Mouse (Mus musculus) heart, embryonic 13.5 days (tissue): ENCODE measurements at regions not wholly inside any gene's neighbourhood (a gene's known extent, or its start where the extent isn't known, plus 50 kb on each side); places are given as distances from the start of the nearest gene placed in this dataset.

ENCODE experiments used
- ATAC-seq: fragments of 200-750 bp; cut with Nextera tagmentation; 2 replicates; pipeline ENCODE4 v1.8.0; 2017; ENCODE audit warnings: moderate TSS enrichment; ENCODE audit not compliant: insufficient number of reproducible peaks, low FRiP score, low TSS enrichment; ENCODE audit errors: extremely low read depth
- H3K27ac ChIP-seq: fragments of 300-500 bp; sonication (generic); replicated peaks from 2 replicates; pipeline ENCODE4 v1.5.1; 2015; ENCODE audit warnings: moderate library complexity, mild to moderate bottlenecking, inconsistent platforms
- H3K27me3 ChIP-seq: fragments of 300-500 bp; sonication (generic); replicated peaks from 2 replicates; pipeline ENCODE4 v1.6.1; 2015; ENCODE audit warnings: mild to moderate bottlenecking, inconsistent platforms
- H3K36me3 ChIP-seq: fragments of 300-500 bp; sonication (generic); 2 replicates; pipeline ENCODE4 v1.6.1; 2015; ENCODE audit warnings: mild to moderate bottlenecking, inconsistent platforms
- H3K4me1 ChIP-seq: fragments of 300-500 bp; sonication (generic); 2 replicates; pipeline ENCODE4 v1.6.1; 2015; ENCODE audit warnings: inconsistent platforms
- H3K4me2 ChIP-seq: fragments of 300-500 bp; sonication (generic); 2 replicates; pipeline ENCODE4 v1.6.1; 2015; ENCODE audit warnings: inconsistent platforms, mild to moderate bottlenecking, moderate library complexity
- H3K4me3 ChIP-seq: fragments of 300-500 bp; sonication (generic); 2 replicates; pipeline ENCODE4 v1.5.1; 2015; ENCODE audit warnings: moderate library complexity, mild to moderate bottlenecking, inconsistent platforms
- H3K9ac ChIP-seq: fragments of 300-500 bp; sonication (generic); 2 replicates; pipeline ENCODE4 v1.6.1; 2015; ENCODE audit warnings: inconsistent platforms, mild to moderate bottlenecking, moderate library complexity
- H3K9me3 ChIP-seq: fragments of 300-500 bp; sonication (generic); 2 replicates; pipeline ENCODE4 v1.6.1; 2016; ENCODE audit warnings: inconsistent platforms
- whole genome bisulfite sequencing: fragments of 180-500 bp; shearing (Covaris S2); methylation state at CpG from one replicate; pipeline ENCODE4 v1.1.7; 2015; ENCODE audit warnings: mixed read lengths; 5-methylcytosine and 5-hydroxymethylcytosine counted together

DNA sequence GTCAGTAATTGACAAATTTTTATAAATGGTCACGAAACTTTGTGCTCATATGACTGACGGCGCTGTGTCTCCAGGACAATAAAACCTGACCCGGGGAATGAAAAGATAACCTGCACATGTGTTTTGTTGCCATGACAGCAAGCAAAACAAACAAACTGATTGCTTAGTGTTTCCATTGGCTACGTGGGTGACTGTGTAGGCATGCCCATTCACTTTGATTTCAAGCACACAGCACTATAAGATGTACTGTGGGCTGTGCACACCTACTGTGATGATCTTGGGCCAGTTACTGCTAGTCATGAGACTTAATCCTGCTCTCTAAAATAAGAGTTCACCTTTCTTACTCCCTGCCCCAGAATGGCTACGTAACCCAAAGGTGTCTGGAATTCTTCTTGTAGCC lies 225.4 kb downstream of the Rnf144b start:
- WGBS = 46% methylated on average over 6 of the region's 6 CpGs
- H3K4me1 ChIP-seq = peaks cover 6% of the 10 kb centered on the region; the same call in 1 of the 2 replicates
- no peak overlapping the region for H3K9ac ChIP-seq
- ATAC-seq = no peak
- H3K27ac ChIP-seq = no peak overlapping the region
- 0 out of 2 replicates have a peak, but pooled peaks cover 4% of the 10 kb centered on the region for H3K27me3 ChIP-seq
- no peaks in the 10 kb centered on the region for H3K9me3 ChIP-seq
- no peak overlapping the region for H3K4me2 ChIP-seq
- H3K36me3 ChIP-seq = no peaks in the 10 kb centered on the region
- H3K4me3 ChIP-seq = no peak overlapping the region

DNA sequence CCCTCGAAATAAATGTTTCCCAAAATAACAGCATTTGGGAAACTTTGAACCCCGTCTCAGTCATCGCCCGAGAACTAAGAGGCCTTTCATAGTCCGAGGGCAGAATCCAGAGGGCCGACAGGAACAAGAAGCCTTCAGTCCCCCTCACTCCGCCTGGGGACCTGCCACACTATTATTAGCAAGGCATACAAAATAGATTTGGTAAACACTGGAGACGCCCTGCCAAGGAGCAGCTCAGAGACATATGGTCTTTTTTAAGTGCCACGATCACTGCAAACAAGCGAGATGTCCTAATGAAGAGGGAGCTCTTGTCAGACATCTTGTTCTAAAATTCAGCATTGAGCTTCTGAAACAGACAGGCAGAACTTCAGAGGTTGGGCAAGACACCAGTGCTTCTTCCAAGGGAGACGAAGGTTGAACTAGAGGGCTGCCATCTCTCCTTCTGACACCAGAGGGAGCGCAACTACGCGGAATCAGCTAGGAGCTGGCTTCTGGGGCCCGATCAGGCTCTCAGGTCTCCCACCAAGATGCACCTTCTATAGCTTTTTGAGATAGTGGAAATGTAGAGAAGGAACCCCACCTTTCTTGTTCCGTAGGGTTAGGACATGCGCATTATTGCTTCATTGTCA lies 226.2 kb downstream of the Rnf144b start:
- Histone ChIP-seq H3K4me1 (peaks cover 6% of the 10 kb centered on the region; the same call in 1 of the 2 replicates), H3K36me3 (no peaks in the 10 kb centered on the region), H3K9me3 (no peaks in the 10 kb centered on the region), H3K4me2 (no peak overlapping the region), H3K4me3 (no peak overlapping the region), H3K9ac (no peak overlapping the region), H3K27me3 (0 out of 2 replicates have a peak, but pooled peaks cover 4% of the 10 kb centered on the region), H3K27ac (no peak overlapping the region)
- ATAC-seq = no peak
- 38% methylated on average over 17 of the region's 17 CpGs for WGBS

- H3K4me3 ChIP-seq = no peak overlapping the region
- no peak overlapping the region for H3K4me2 ChIP-seq
- no peak overlapping the region for H3K27ac ChIP-seq
- no peak for ATAC-seq
- H3K9me3 ChIP-seq = no peaks in the 10 kb centered on the region
- no peaks in the 10 kb centered on the region for H3K27me3 ChIP-seq
- no peaks in the 10 kb centered on the region for H3K36me3 ChIP-seq
- H3K4me1 ChIP-seq = no peaks in the 10 kb centered on the region
- 79% methylated on average over 12 of the region's 12 CpGs for WGBS
- no peak overlapping the region for H3K9ac ChIP-seq
Measured at GRCm38 (mm10) chr13:47354446-47354845, 232.0 kb downstream of the Rnf144b start.

DNA sequence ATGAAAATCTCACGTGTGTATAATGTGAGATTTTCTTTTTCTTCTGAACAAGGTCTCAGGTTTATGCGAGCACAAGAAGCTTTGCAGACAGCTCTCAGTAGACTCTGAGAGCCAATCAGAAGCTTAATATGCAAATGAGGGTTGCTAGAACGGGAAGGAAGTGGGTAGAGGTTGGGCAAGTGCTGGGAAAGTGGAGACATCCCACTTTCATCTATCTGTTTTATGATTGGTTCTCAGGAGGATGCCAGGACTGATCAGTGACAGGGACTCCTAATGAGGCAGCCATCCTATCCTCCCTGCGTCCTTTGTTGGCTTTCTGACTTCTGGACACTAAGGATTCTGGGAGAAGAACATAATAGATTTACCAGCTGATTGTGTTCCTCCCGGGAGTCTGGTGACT lies 232.7 kb downstream of the Rnf144b start:
- Histone ChIP-seq H3K36me3 (no peaks in the 10 kb centered on the region), H3K9ac (no peak overlapping the region), H3K27me3 (no peaks in the 10 kb centered on the region), H3K4me1 (no peaks in the 10 kb centered on the region), H3K27ac (no peak overlapping the region), H3K9me3 (no peaks in the 10 kb centered on the region), H3K4me2 (no peak overlapping the region), H3K4me3 (no peak overlapping the region)
- 61% methylated on average over 5 of the region's 5 CpGs for WGBS
- no peak for ATAC-seq

DNA sequence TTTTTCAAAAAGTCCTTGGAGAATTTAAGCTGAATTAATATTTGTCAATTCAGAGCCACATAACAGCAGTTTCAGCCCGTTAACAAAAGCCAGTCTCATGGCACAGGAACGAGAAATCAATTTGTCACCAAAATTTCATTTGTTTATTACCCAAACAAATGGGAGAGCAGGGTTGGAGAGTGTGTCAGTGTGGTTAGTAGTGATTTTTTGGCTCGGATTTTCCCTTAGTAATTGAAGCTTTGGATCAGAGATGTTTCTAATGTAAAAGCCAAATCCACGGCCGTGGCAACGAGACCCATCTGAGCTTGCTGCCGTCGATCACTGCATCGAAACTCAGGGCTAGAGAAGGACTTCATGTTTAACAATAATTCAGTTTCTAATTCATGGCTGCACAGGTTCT lies 236.5 kb downstream of the Rnf144b start:
- Histone ChIP-seq H3K27ac (no peak overlapping the region), H3K36me3 (no peaks in the 10 kb centered on the region), H3K27me3 (no peaks in the 10 kb centered on the region; the same call in 1 of the 2 replicates), H3K4me3 (no peak overlapping the region), H3K9me3 (no peaks in the 10 kb centered on the region), H3K4me1 (no peaks in the 10 kb centered on the region), H3K9ac (no peak overlapping the region), H3K4me2 (no peak overlapping the region)
- 80% methylated on average over 9 of the region's 9 CpGs for WGBS
- ATAC-seq = no peak

- H3K36me3 ChIP-seq = no peaks in the 10 kb centered on the region
- no peak overlapping the region for H3K9ac ChIP-seq
- WGBS = 66% methylated on average over 7 of the region's 7 CpGs
- H3K4me1 ChIP-seq = no peaks in the 10 kb centered on the region
- H3K4me3 ChIP-seq = no peak overlapping the region
- no peaks in the 10 kb centered on the region for H3K27me3 ChIP-seq
- ATAC-seq = no peak
- no peak overlapping the region for H3K27ac ChIP-seq
- no peak overlapping the region for H3K4me2 ChIP-seq
- H3K9me3 ChIP-seq = no peaks in the 10 kb centered on the region
Measured at GRCm38 (mm10) chr13:47365776-47366175, 243.3 kb downstream of the Rnf144b start.

- Histone ChIP-seq H3K4me1 (no peaks in the 10 kb centered on the region), H3K9ac (no peak overlapping the region), H3K4me2 (no peak overlapping the region), H3K27me3 (no peaks in the 10 kb centered on the region), H3K9me3 (no peaks in the 10 kb centered on the region), H3K36me3 (no peaks in the 10 kb centered on the region), H3K27ac (no peak overlapping the region), H3K4me3 (no peak overlapping the region)
- 47% methylated on average over 13 of the region's 13 CpGs for WGBS
- ATAC-seq = no peak
Measured at GRCm38 (mm10) chr13:47368041-47368823, 245.8 kb downstream of the Rnf144b start.

DNA sequence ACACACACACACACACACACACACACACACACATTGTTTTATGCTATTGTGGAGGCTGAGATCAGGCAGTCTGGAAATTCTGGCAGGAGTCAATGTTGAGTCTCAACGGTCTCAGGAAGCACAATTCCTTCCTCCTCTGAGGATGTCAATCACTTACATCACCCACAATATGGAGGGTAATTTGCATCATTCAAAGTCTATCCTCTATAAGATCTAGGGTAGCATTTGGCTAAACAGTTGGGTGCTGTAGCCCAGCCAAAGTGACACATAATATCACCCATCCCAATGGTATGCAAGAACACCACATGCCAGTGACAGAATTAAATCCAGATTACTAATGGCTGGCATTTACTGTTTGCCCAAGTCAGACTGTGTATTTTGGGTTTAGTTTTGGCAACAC lies 252.1 kb downstream of the Rnf144b start:
- H3K36me3 ChIP-seq = no peaks in the 10 kb centered on the region
- 59% methylated on average over 1 of the region's 1 CpGs for whole genome bisulfite sequencing
- H3K9ac ChIP-seq = no peak overlapping the region
- H3K4me2 ChIP-seq = no peak overlapping the region
- no peak overlapping the region for H3K4me3 ChIP-seq
- H3K9me3 ChIP-seq = peaks cover 5% of the 10 kb centered on the region; the same call in 1 of the 2 replicates
- ATAC-seq = no peak
- H3K27ac ChIP-seq = no peak overlapping the region
- no peaks in the 10 kb centered on the region for H3K27me3 ChIP-seq
- H3K4me1 ChIP-seq = no peaks in the 10 kb centered on the region

DNA sequence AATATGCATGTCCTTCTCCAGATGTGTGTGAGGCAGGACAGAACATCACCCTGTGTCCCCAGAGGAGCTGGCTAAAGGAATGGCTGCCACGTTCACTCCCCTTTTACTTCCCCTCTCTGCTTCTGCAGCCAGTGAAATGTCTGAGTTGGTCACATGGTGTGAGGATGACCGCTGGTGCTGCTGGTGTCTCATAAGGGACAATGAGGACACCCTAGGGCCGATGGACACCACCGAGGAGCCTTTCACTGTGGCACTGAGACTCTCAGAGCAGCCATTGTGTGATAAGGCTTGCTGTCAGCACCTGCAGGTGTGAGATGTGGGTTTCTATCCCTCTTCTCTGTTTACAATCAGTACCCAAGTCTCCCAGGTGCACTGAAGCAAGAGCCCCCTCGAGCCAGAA lies 268.6 kb downstream of the Rnf144b start:
- 24% methylated on average over 5 of the region's 5 CpGs for WGBS

GRCm38 (mm10) chr13:47397726-47398350 lies 275.4 kb downstream of the Rnf144b start:
- Histone ChIP-seq H3K4me3 (no peak overlapping the region), H3K36me3 (no peaks in the 10 kb centered on the region), H3K4me1 (no peaks in the 10 kb centered on the region), H3K9me3 (no peaks in the 10 kb centered on the region), H3K27me3 (no peaks in the 10 kb centered on the region), H3K4me2 (no peak overlapping the region), H3K27ac (no peak overlapping the region), H3K9ac (no peak overlapping the region)
- WGBS = 82% methylated on average over 8 of the region's 8 CpGs
- ATAC-seq = no peak

More for the DNA sequence above, 268.6 kb downstream of the Rnf144b start:
- Histone ChIP-seq H3K27ac (no peak overlapping the region), H3K27me3 (no peaks in the 10 kb centered on the region), H3K9ac (no peak overlapping the region), H3K9me3 (no peaks in the 10 kb centered on the region), H3K4me3 (no peak overlapping the region), H3K36me3 (no peaks in the 10 kb centered on the region), H3K4me2 (no peak overlapping the region), H3K4me1 (peaks cover 22% of the 10 kb centered on the region)
- ATAC-seq = no peak

GRCm38 (mm10) chr13:47398976-47399375 lies 276.5 kb downstream of the Rnf144b start:
- Histone ChIP-seq H3K9ac (no peak overlapping the region), H3K4me2 (no peak overlapping the region), H3K4me3 (no peak overlapping the region), H3K9me3 (no peaks in the 10 kb centered on the region), H3K36me3 (no peaks in the 10 kb centered on the region), H3K4me1 (no peaks in the 10 kb centered on the region), H3K27ac (no peak overlapping the region), H3K27me3 (no peaks in the 10 kb centered on the region)
- ATAC-seq = no peak
- WGBS = 77% methylated on average over 5 of the region's 5 CpGs
